Mouse (Mus musculus) left cerebral cortex, postnatal 4 days (tissue): ENCODE measurements around the gene Fut11. TPM values are rescaled to one million over a fixed set of nuclear protein-coding genes. Genes with fewer than 3 reads are reported as not detected.

Source experiments
- DNase-seq: peaks from one replicate; pipeline ENCODE4 v3.0.0-alpha.2; 2022
- intact Hi-C: fragments of 180-260 bp; cut with DNase I; formaldehyde crosslinking; loops from one replicate; pipeline ENCODE4 v1.15.1; 2025
- microRNA-seq: library from miRNA; unstranded; fragments of <30 nt; microRNA quantifications from one replicate; pipeline ENCODE4 v1.2.0, GENCODE M21; 2022
- total RNA-seq, 2 experiments: library from RNA; stranded (reverse); gene quantifications; 2 replicates each; pipeline ENCODE4 v1.2.3; 2021

Fut11 gene
- total RNA-seq, 2 experiments from 2014 or later: 21.9 to 22.3 TPM

GRCm38 (mm10) chr14:20748388-20748787 lies 53.6 kb downstream of the Fut11 start:
- no peak for DNase-seq
- intact Hi-C loops: no loop called here

- DNase-seq: no peak
- intact Hi-C loops: no loop called here
Observed at GRCm38 (mm10) chr14:20749494-20750051, 54.8 kb downstream of the Fut11 start.

DNA sequence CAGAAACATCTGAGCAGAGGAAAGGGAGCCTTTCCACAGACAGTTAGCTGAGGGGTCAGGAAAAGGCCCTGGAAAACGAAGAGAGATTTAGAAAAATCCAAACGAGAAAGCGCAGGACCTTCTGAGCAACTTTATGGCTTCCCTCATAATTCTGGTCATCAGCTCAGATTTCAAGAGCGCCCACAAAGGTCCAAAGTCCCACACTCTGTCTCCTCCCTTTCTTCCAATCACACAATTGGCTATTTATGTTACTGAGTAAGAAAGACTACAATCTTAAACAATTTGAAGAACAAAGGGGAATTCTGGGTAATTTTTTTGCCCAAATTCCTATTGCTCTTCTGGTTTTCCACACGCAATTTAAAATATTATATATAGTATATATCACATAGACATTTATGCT lies 55.7 kb downstream of the Fut11 start:
- no peak for DNase-seq
- intact Hi-C loops: no loop called here

Small RNA genes lying within 50 kb of the gene (microRNA-seq; reads per million reads assigned to microRNA genes)
- not detected for gene Mir6946

Other genes starting within 250 kb of the Fut11 start
- 1 to 10 TPM; 1.7 to 2.9 TPM for gene Cfap70, start 242.7 kb upstream of the Fut11 start, total RNA-seq
- 10 to 100 TPM; 46.1 to 50.4 TPM for gene Anxa7, start 214.8 kb upstream of the Fut11 start, total RNA-seq
- gene Mss51, start 198.1 kb upstream of the Fut11 start, total RNA-seq: 1 to 10 TPM; 1.4 to 1.8 TPM
- 100 to 1,000 TPM; 355 to 362 TPM for gene Ppp3cb, start 148.4 kb upstream of the Fut11 start, total RNA-seq
- gene Usp54, start 53.9 kb upstream of the Fut11 start, total RNA-seq: 10 to 100 TPM; 23.0 to 26.9 TPM
- gene Myoz1, start 38.4 kb upstream of the Fut11 start, total RNA-seq: not detected
- under 1 TPM; 0.16 to 0.28 TPM for gene Synpo2l, start 26.6 kb upstream of the Fut11 start, total RNA-seq
- 100 to 1,000 TPM; 124 to 151 TPM for gene Sec24c, start 20.7 kb upstream of the Fut11 start, total RNA-seq
- 10 to 100 TPM; 75.5 to 76.4 TPM for gene Chchd1, start 8.0 kb downstream of the Fut11 start, total RNA-seq
- 100 to 1,000 TPM; 182 to 183 TPM for gene Zswim8, start 12.6 kb downstream of the Fut11 start, total RNA-seq
- gene Ndst2, start 39.6 kb downstream of the Fut11 start, total RNA-seq: 10 to 100 TPM; 22.6 to 23.5 TPM
- 100 to 1,000 TPM; 184 to 193 TPM for gene Camk2g, start 99.1 kb downstream of the Fut11 start, total RNA-seq
- 1 to 10 TPM; 2.6 to 3.4 TPM for gene Plau, start 141.7 kb downstream of the Fut11 start, total RNA-seq
- 10 to 100 TPM; 21.0 to 21.9 TPM for gene Vcl, start 234.4 kb downstream of the Fut11 start, total RNA-seq